Mouse (Mus musculus): ENCODE measurements around the gene Dhx57. TPM values are rescaled to one million over a fixed set of nuclear protein-coding genes. Genes with fewer than 3 reads are reported as not detected.

The Dhx57 gene
- total RNA-seq (2023): 25.1 TPM

DNA sequence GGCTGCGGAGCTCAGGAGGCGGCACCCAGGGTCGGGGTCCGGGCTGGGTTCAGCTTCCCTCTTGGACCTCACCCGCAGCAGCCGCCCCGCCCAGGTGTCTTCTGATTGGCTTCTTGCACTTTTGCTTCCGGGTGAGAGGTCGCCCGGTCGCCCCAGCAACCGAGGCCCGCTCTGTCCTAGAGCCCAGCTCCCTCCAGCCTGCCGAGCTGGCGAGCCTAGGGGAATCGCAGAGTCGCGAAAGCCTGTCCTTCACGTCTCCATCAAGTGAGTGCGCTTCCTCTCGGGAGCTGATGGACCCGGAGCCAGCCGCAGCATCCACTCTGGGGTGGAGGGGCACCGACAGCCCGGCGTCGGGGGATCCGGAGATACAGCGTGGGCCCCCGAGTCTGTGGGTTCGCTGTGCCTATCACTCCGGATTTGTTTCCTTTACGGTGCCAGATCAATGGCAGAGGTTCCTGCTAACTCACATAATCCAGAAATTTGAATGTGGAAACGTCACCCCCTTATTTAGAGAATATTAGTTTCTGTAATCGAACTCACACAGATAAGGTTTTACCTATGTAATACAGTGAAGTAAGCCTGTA, at the start of gene Dhx57, which contains the start of gene Morn2:
Gene Dhx57 (minus strand): TSS at position 403 of the 584 bp plus-strand sequence.
Gene Morn2 (plus strand): TSS at position 130 of the 584 bp plus-strand sequence.

DNA sequence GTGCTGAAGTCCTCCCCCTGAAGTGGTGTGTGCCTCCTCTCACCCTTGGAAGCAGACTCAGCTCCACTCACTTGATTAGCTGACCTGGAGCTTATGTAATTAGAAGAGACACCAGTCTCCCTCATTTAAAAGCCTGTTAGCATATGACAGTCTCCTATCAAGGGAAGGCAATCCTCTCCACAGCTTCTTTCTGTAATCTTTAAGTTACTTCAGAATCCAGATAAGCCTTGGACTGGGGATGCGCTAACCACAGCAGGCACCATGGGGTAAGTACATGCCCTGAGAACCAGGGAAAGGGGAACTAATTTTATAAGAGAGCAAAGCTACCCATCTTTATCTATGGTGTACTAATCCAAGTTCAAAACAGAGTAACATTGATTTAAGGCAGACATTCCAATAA, 17.0 kb upstream of the Dhx57 start, which contains the start of gene Arhgef33:
Gene Arhgef33 (plus strand): TSS at position 157 of the 400 bp plus-strand sequence.

DNA sequence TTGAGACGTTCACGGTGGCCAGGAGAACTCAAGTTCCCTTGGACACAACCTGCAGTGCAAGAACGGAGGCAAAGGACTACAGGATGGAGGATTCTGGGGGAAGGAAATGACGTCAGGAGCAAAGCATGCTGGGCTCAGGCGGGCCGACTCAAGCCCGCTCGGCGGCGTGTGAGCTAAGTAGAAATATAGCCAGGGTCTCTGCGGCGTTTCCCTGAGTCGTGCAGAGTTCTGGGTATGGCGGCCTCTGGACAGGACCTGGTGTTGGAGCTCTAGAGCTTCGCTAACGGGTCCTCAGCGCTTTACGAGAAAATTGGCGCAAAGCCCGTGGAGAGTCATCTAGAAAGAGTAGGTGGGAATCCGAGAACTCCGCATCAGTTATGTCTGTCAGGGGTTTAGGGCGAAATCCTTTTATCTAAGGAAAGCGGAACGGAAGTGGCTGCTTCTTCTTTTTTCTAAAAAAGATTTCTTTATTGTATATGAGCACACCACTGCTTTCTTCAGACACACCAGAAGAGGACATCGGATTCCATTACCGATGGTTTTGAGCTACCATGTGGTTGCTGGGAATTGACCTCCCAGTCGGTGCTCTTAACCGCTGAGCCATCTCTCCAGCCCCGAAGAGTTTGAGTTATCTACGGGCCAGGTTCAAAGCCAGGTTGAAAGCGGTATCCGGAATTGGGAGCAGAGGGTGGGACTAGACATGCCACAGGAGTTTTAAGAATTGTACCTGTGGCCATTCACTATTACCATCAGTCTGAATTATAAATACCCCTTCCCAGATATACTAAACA, 65.8 kb downstream of the Dhx57 start, which contains the start of gene Gemin6:
Gene Gemin6 (plus strand): TSS at position 116 of the 791 bp plus-strand sequence.

DNA sequence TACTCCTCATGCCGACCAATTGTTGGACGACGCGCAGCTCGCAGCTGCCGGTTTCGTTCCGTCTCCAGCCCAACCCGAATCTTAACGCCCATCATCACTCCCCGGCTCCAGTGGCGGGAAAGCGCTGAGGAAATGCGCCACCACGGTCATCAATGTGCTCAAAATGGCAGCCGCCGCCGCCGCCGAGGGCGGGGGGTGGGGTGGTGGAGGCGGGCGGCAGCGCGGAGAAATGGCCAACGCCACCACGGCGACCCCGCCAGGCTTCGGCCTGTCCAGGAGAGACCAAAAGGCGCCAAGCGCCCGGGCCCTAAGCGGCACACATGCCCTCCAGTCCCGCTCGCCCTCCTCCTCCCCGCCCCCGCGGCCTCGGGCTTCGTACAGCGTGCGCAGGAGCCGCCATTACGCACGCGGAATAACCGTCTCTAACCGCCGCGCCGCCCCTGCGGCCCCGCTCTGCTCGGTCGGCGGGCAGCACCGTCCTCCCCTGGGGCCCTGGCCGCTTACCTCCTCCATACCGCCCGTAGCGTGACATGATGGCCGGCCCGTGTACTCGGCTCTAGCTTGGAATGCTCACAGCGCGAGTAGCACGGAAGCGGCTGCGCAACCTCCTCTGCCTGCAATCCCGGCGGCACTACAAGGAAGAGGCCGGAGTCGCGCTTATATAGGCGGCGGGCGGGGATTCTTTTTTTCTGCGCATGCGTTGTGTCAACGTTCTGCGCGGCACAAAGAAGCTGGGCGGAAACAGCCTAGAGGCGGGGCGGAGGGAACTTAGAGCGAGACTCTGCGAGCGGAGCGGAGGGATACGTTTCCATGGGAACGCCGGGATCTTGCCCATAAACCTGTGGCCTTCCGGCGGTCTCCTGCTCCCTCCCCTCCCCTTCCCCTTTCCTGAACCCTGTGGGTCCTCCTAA, 83.3 kb downstream of the Dhx57 start, which contains the start of the genes Srsf7 and Ttc39d:
Gene Srsf7 (minus strand): TSS at position 637 of the 911 bp plus-strand sequence.
Gene Ttc39d (plus strand): TSS at position 790 of the 911 bp plus-strand sequence.

Other genes starting within 250 kb of the Dhx57 start
- gene Hnrnpll, start 228.1 kb downstream of the Dhx57 start, total RNA-seq (2023): 22.6 TPM
- 5.1 TPM for gene Galm, start 163.0 kb downstream of the Dhx57 start, total RNA-seq (2023)
- 381 TPM for gene Srsf7, start 83.2 kb downstream of the Dhx57 start, total RNA-seq (2023)
- not detected for gene Ttc39d, start 83.0 kb downstream of the Dhx57 start, total RNA-seq (2023)
- 3.2 TPM for gene Gemin6, start 66.0 kb downstream of the Dhx57 start, total RNA-seq (2023)
- gene Morn2, start 273 bp downstream of the Dhx57 start, total RNA-seq (2023): not detected
- 1.4 TPM for gene Arhgef33, start 16.9 kb upstream of the Dhx57 start, total RNA-seq (2023)
- not detected for gene Gm10190, start 83.1 kb upstream of the Dhx57 start, total RNA-seq (2023)
- 28.8 TPM for gene Sos1, start 190.0 kb upstream of the Dhx57 start, total RNA-seq (2023)

All from CD4-positive naive resting alpha-beta T cell, adult 76 days (primary cell).